Mouse (Mus musculus) spleen, adult 2 months (tissue): ENCODE measurements around the gene Crocc. TPM values are rescaled to one million over a fixed set of nuclear protein-coding genes. Genes with fewer than 3 reads are reported as not detected.

Experiments
- DNase-seq, 2 experiments: peaks; one replicate each; pipeline versions ENCODE4 v3.0.0 to v3.0.0-alpha.2; 2012 to 2021; ENCODE audit warnings: low spot score in 2 of 2, low read depth in 1 of 2
- H3K27ac ChIP-seq: fragments of 200-500 bp; 2 replicates; pipeline ENCODE4 v1.5.1; 2012; ENCODE audit warnings: low read length, inconsistent platforms; ENCODE audit not compliant: insufficient read depth
- H3K27me3 ChIP-seq: fragments of 200-500 bp; 2 replicates; pipeline ENCODE4 v1.6.1; 2012; ENCODE audit warnings: mild to moderate bottlenecking, moderate library complexity, low read length, inconsistent platforms; ENCODE audit not compliant: control insufficient read depth, insufficient read depth
- H3K36me3 ChIP-seq: fragments of 200-500 bp; 2 replicates; pipeline ENCODE4 v1.6.1; 2012; ENCODE audit warnings: mild to moderate bottlenecking, low read length, inconsistent platforms; ENCODE audit not compliant: control insufficient read depth, insufficient read depth
- H3K4me1 ChIP-seq: fragments of 200-500 bp; 2 replicates; pipeline ENCODE4 v1.6.1; 2011; ENCODE audit warnings: inconsistent platforms; ENCODE audit not compliant: control insufficient read depth, insufficient read depth, insufficient read length
- H3K4me3 ChIP-seq: fragments of 200-500 bp; 2 replicates; pipeline ENCODE4 v1.5.1; 2011; ENCODE audit warnings: mild to moderate bottlenecking, inconsistent platforms; ENCODE audit not compliant: insufficient read depth, insufficient read length; ENCODE audit errors: extremely low read depth
- CTCF ChIP-seq: fragments of 200-500 bp; IDR thresholded peaks from 2 replicates; pipeline ENCODE4 v1.5.1; 2011; ENCODE audit warnings: mild to moderate bottlenecking, inconsistent platforms; ENCODE audit not compliant: insufficient read depth, insufficient read length, insufficient replicate concordance; ENCODE audit errors: extremely low read depth
- POLR2A ChIP-seq: fragments of 200-500 bp; IDR thresholded peaks from 2 replicates; pipeline ENCODE4 v1.6.1; 2011; ENCODE audit warnings: low read depth, low read length, inconsistent platforms
- WGBS: fragments of 180-500 bp; shearing (Covaris S2); methylation state at CpG from one replicate; pipeline ENCODE4 v1.1.7; 2018; 5-methylcytosine and 5-hydroxymethylcytosine counted together
- polyA plus RNA-seq: library from polyadenylated mRNA; depleted of rRNA; stranded (reverse); fragments of >200 nt; gene quantifications from 2 replicates; pipeline ENCODE4 v1.2.3, GENCODE M21; 2012

The Crocc gene
- polyA plus RNA-seq, 1 experiment = 9.8 TPM

- WGBS = 22% methylated on average over 8 of the region's 8 CpGs
- Histone ChIP-seq H3K4me1 (no peaks in the 10 kb centered on the region), H3K27me3 (no peaks in the 10 kb centered on the region), H3K4me3 (no peak overlapping the region), H3K27ac (no peak overlapping the region), H3K36me3 (no peaks in the 10 kb centered on the region)
- TF ChIP-seq CTCF (peak; percentile 82), POLR2A (no peak)
- DNase-seq = peak in 1 of 2 experiments; percentile 44
Observed at GRCm38 (mm10) chr4:141044816-141045215, 15.5 kb downstream of the Crocc start.

DNA sequence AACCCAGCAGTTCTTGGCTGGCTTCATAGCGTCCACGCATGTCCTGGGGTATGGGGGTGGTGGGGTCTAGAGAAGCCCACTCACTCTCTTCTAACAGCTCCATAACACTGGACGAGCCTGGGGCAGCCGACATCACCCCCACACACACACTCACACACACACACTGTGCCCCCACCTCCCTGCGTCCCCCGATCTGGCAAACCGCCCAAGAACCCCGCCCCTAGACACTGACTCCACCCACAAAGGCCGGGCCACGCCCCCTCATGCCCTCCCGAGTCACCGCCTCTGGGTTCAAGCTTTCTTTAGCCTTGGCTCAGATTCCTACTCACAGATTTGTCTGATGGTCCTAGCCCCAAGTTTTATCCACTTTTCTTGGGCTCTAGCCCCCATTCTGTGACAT lies 19.2 kb downstream of the Crocc start:
- no peak for DNase-seq
- H3K27ac ChIP-seq = no peak overlapping the region
- no peak for TF ChIP-seq CTCF
- no peak for TF ChIP-seq POLR2A
- WGBS = 79% methylated on average over 12 of the region's 12 CpGs
- H3K4me3 ChIP-seq = no peak overlapping the region
- no peaks in the 10 kb centered on the region for H3K4me1 ChIP-seq
- no peaks in the 10 kb centered on the region for H3K27me3 ChIP-seq
- H3K36me3 ChIP-seq = no peaks in the 10 kb centered on the region

DNA sequence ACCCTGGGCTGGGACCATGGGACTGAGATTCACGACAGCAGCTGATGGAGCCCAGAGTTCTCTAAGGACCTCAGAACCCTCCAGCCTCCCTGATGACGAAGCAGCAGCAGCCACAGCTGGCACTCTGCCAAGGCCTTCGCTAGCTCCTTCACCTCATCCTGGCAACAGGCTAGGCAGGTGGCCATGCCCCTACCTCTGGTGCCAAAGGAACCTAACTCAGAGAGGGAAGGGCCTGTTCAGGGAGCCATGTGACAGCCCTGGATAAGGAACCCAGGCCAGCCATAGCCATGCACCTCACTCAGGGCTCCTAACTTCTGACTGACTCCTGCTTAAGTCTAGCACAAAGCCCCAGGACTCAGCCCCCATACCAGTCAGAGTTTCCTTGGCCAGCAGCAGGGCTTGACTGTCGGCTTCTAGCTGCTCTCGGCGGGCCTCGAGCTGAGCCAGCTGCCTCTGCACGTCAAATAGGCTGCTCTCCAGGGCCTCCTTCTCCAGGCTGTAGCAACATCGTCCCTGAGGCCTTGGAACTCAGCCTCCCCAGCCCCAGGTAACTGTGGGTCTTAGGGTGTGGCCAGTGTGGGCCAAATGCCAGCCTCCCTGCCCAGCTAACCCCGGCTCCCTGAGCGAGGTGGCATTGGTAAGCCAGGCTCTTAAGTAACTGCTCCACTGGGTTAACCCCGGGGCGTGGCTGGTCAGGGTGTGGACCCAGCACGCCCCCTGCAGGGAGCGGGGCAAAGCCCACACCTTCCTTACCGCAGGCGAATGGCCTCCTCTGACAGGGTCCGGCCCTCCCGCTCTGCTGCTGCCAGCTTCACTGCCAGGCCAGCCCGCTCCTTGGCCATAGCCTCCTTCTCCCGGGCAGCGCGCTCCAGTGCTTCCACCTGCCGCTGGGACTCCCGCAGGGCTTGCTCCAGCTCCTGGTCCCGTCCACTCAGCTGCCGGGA lies 26.5 kb downstream of the Crocc start:
- TF ChIP-seq POLR2A (no peak), CTCF (no peak)
- 82% methylated on average over 27 of the region's 27 CpGs for WGBS
- H3K27ac ChIP-seq = no peak overlapping the region
- no peaks in the 10 kb centered on the region for H3K4me1 ChIP-seq
- no peak overlapping the region for H3K4me3 ChIP-seq
- H3K36me3 ChIP-seq = no peaks in the 10 kb centered on the region
- no peak for DNase-seq
- H3K27me3 ChIP-seq = no peaks in the 10 kb centered on the region

- 9% methylated on average over 6 of the region's 6 CpGs for WGBS
- peak; percentile 50 to 76 for DNase-seq
- no peak for TF ChIP-seq POLR2A
- peak; percentile 95 for TF ChIP-seq CTCF
- Histone ChIP-seq H3K4me1 (no peaks in the 10 kb centered on the region), H3K27me3 (no peaks in the 10 kb centered on the region), H3K36me3 (no peaks in the 10 kb centered on the region), H3K4me3 (no peak overlapping the region), H3K27ac (no peak overlapping the region)
Observed at GRCm38 (mm10) chr4:141031733-141032132, 28.6 kb downstream of the Crocc start.

DNA sequence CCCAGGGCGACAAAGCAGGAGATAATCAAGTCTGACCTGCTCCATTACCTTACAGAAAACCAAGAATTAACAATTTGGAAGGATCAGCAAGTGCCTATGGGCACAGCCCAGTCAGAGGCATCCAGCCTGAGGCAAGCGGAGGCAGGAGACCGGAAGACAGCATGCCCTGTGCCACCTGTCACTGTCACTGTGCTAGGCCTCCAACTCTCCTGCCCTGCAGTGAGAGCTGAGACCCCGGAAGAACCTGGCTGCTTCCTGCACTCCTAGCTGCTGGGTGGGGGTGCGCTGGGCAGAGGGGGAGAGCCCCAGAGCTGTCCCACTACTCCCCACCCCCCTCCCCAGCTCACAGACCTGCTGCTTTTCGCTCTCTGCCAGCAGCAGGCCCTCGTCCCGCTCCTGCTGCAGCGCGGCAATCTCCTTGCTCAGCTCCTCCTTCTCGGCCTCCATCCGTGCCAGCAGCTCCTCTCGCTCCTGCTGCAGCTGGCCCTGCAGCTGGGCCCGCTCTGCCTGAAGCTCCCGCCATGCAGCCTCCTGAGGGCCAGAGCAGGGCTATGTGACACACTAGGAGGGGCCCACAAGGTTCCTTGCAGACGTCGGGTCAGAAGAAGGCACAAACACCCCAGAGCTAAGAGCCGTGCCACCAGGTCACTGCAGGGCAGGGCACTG lies 29.7 kb downstream of the Crocc start:
- no peaks in the 10 kb centered on the region for H3K4me1 ChIP-seq
- no peak overlapping the region for H3K27ac ChIP-seq
- 93% methylated on average over 18 of the region's 18 CpGs for WGBS
- no peak for DNase-seq
- H3K36me3 ChIP-seq = no peaks in the 10 kb centered on the region
- no peaks in the 10 kb centered on the region for H3K27me3 ChIP-seq
- TF ChIP-seq CTCF (no peak), POLR2A (no peak)
- no peak overlapping the region for H3K4me3 ChIP-seq

DNA sequence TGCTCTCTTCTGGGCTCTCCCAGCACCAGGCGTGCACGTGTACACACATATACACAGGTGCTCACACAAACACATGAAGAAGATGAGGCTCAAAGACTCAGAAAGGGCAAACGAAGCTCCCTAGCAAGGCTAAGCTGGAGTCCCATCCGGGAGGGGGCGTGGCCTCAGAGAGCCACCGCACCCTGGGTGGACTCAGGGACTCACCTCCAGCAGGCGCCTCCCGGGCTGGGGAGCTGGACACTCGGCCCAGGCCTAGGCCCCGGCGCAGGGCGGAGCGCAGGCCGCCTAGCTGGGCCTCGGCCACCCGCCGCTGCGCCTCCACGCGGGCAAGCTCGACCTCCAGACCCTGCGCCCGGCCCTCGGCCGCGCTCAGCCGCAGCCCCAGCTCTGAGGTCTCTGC lies 35.4 kb downstream of the Crocc start:
- Histone ChIP-seq H3K27me3 (no peaks in the 10 kb centered on the region), H3K4me3 (no peak overlapping the region), H3K4me1 (no peaks in the 10 kb centered on the region), H3K36me3 (no peaks in the 10 kb centered on the region), H3K27ac (no peak overlapping the region)
- TF ChIP-seq CTCF = no peak
- no peak for TF ChIP-seq POLR2A
- DNase-seq = no peak
- 89% methylated on average over 27 of the region's 27 CpGs for WGBS
